Mouse (Mus musculus): Measurements from ENCODE around the gene Dcbld2. TPM values are rescaled to one million over a fixed set of nuclear protein-coding genes. Genes with fewer than 3 reads are reported as not detected.

Gene Dcbld2
- total and polyA plus RNA-seq, 3 experiments: 4.4 to 14.0 (median 9.9) TPM

DNA sequence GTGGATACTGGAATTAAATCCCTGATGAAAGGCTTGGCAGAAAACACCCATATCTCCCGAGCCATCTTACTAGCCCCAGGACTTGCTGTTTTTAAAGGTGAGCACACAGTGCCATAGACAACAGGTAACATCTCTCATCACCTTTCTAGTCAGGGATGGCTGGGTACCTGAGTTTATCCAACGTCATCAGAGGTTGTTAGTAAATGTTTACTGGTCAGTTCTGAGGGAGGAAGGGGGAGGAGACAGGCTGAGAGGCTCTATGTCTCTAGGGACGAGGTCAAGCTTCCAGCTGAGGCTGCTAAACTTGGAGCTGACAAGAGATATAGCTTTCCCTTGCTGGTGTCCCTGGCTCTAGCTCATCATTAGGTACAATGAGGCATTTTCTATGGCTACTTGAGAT is 74.1 kb downstream of the Dcbld2 start:
- DNase-seq: peak; percentile 24

DNA sequence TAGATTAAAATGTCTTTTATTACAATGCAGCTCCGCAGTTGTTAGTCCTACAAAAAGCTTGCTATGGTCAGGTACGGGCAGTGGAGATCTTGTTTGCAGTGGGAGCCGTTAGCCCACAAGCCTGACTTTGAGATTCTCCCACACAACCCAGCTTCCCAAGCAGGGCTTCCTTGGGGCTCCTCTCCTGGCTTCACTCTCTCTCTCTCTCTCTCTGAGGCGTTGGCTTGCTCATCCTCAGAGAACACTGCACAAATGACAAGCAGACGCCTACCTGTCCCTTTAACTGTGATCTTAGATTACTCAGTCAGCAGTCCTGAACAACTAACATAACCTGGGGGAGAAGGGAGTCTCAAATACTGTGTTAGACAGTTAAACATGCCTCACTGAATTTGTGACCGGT is 79.6 kb downstream of the Dcbld2 start:
- no peak for DNase-seq

- no peak for DNase-seq
These were observed 88.5 kb downstream of the Dcbld2 start for GRCm38 (mm10) chr16:58496791-58497190.

- DNase-seq: no peak
These were observed 89.9 kb downstream of the Dcbld2 start for GRCm38 (mm10) chr16:58497886-58498713.

- DNase-seq: no peak
These were observed 90.9 kb downstream of the Dcbld2 start for GRCm38 (mm10) chr16:58499172-58499584.

DNA sequence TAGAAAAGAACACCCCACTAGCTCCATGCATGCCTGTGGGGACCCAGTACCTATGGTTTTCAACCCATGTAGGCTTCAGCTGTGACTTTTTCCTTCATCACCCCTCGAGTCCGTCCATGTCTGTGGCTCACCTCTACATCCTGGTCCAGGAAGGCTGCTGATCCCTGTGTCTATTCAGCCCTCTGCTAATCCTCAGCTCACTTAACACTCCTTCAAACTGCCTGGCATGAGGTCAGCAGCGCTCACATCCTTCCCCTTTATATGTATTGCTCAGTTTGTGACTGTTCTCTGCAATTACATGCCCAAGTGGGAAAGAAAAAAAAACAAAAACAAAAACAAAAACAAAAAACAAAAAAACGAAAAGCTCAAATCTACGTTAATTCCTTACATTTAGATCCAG is 91.4 kb downstream of the Dcbld2 start:
- DNase-seq: no peak

- no peak for DNase-seq
These were observed 93.6 kb downstream of the Dcbld2 start for GRCm38 (mm10) chr16:58501760-58502301.

DNA sequence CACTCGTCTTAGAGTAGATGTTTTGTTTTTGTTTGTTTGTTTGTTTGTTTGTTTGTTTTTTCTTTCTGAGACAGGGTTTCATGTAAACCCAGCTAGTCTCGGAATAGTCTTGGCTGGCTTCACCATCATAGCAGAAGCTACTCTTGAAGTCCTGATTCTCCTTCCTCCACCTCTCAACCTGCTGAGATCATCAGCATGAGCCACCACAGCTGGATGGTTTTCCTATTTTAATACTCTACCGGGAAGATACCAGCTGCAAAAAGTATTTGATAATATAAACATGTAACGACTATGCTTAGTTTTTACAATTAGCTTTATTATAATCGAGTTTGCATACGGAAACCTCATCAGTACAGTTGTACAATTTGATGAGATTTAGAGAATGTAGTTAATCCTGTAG is 94.3 kb downstream of the Dcbld2 start:
- no peak for DNase-seq

DNA sequence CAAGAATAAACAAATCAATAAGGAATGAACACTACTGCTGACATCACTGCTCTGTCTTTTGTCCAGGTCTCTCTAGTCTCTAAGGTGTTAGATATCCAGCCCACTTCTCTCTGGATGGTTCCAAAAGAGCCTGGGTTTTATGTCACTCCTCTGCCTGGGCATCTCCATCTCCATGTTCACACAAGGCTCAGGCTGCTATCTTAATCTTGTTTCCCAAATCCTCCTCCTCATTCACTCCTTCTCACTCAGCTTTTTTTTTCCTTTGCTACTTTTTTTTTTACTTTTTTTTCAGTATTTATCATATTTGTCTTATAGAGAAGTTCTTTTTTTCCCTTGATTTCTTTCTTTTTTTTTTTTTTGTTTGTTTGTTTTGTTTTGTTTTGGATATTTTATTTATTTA is 96.7 kb downstream of the Dcbld2 start:
- no peak for DNase-seq

DNA sequence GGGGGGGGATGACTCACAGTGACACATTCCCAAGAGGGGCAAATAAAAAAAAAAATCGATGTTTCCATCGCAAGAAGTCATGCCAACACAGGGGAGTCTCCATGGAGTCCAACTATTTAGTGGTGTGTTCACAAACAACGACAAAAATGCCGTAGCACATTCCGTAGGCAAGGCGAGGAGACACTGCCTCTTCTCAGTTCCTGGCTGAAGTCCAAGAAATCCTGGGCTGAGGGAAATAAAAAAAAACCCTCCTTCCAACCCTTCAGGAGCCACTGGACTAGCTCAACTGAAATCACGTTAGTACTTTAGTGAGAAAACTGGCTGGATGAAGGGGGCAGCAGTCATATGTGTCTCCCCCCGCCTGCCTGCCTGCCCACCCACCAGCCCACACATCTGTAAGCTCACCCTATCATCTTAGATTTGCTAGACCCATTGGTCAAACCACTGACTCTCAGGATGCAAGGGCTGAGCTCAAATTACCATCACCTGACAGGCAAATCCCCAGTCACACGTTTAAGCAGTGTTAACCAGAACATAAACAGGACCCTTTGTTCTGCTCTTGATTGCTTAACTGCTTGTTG is 104.0 kb downstream of the Dcbld2 start:
- peak; percentile 36 for DNase-seq

GRCm38 (mm10) chr16:58512887-58513286 is 104.6 kb downstream of the Dcbld2 start:
- DNase-seq: peak; percentile 36

GRCm38 (mm10) chr16:58513755-58514154 is 105.5 kb downstream of the Dcbld2 start:
- DNase-seq: peak; percentile 47

GRCm38 (mm10) chr16:58514565-58514964 is 106.3 kb downstream of the Dcbld2 start:
- DNase-seq: peak; percentile 32

- no peak for DNase-seq
These were observed 107.9 kb downstream of the Dcbld2 start for GRCm38 (mm10) chr16:58516161-58516560.

GRCm38 (mm10) chr16:58516960-58517798 is 108.9 kb downstream of the Dcbld2 start:
- DNase-seq: no peak

Other genes starting within 250 kb of the Dcbld2 start
- gene St3gal6, start 115.8 kb downstream of the Dcbld2 start, total RNA-seq (2021): 10 to 100 TPM; 37.3 to 39.8 TPM
- 13.3 and 17.9 TPM in 2 replicates for gene St3gal6, start 115.8 kb downstream of the Dcbld2 start, polyA plus RNA-seq (2012; rRNA removed)
- not detected for gene Gm813, start 208.5 kb downstream of the Dcbld2 start, total RNA-seq (2021)
- gene Gm813, start 208.5 kb downstream of the Dcbld2 start, polyA plus RNA-seq (2012; rRNA removed): not detected in 2 replicates
- not detected for gene E330017A01Rik, start 230.3 kb downstream of the Dcbld2 start, total RNA-seq (2021)
- not detected in 2 replicates for gene E330017A01Rik, start 230.3 kb downstream of the Dcbld2 start, polyA plus RNA-seq (2012; rRNA removed)